Mouse (Mus musculus) MEL (cell line): ENCODE measurements around the gene Wnt1. TPM values are rescaled to one million over a fixed set of nuclear protein-coding genes. Genes with fewer than 3 reads are reported as not detected.

ENCODE experiments used
- DNase-seq: peaks from one replicate; pipeline ENCODE4 v3.0.0; 2011; ENCODE audit warnings: low read depth, low spot score
- H3K27ac ChIP-seq: 2 replicates; pipeline ENCODE4 v1.5.1; 2012; ENCODE audit warnings: low read depth, mild to moderate bottlenecking, control low read depth, low read length, moderate library complexity; ENCODE audit not compliant: control insufficient read depth
- H3K27me3 ChIP-seq, 2 experiments: fragments of 150-350 bp in 1 of 2; sonication (generic) in 1 of 2; 2 replicates each; pipeline ENCODE4 v1.6.1; 2012; ENCODE audit warnings: low read length in 2 of 2, mild to moderate bottlenecking in 2 of 2, improper control_type of control experiment in 1 of 2, moderate library complexity in 1 of 2; ENCODE audit not compliant: insufficient read depth in 2 of 2, control insufficient read depth in 1 of 2
- H3K36me3 ChIP-seq, 2 experiments: 2 replicates each; pipeline ENCODE4 v1.6.1; 2012 to 2014; ENCODE audit warnings: low read length in 2 of 2, improper control_type of control experiment in 1 of 2, inconsistent platforms in 1 of 2, mild to moderate bottlenecking in 1 of 2; ENCODE audit not compliant: insufficient read depth in 2 of 2, control insufficient read depth in 1 of 2
- H3K4me1 ChIP-seq, 2 experiments: fragments of 150-350 bp in 1 of 2; sonication (generic) in 1 of 2; 2 replicates each; pipeline ENCODE4 v1.6.1; 2012; ENCODE audit warnings: low read length in 2 of 2, improper control_type of control experiment in 1 of 2, mild to moderate bottlenecking in 1 of 2; ENCODE audit not compliant: insufficient read depth in 2 of 2, control insufficient read depth in 1 of 2
- H3K4me3 ChIP-seq, 2 experiments: fragments of 150-350 bp in 1 of 2; sonication (generic) in 1 of 2; 2 replicates each; pipeline ENCODE4 v1.5.1; 2012; ENCODE audit warnings: low read depth in 2 of 2, low read length in 2 of 2, mild to moderate bottlenecking in 2 of 2, moderate library complexity in 2 of 2, control low read depth in 1 of 2, improper control_type of control experiment in 1 of 2; ENCODE audit not compliant: control insufficient read depth in 1 of 2, insufficient read depth in 1 of 2
- H3K79me2 ChIP-seq: 2 replicates; pipeline ENCODE4 v1.6.1; 2012; ENCODE audit warnings: mild to moderate bottlenecking, low read length, moderate library complexity; ENCODE audit not compliant: control insufficient read depth, poor library complexity, insufficient read depth
- H3K9ac ChIP-seq: 2 replicates; pipeline ENCODE4 v1.6.1; 2012; ENCODE audit warnings: low read depth, mild to moderate bottlenecking, control low read depth, low read length, moderate library complexity; ENCODE audit not compliant: control insufficient read depth, poor library complexity, severe bottlenecking
- H3K9me3 ChIP-seq: fragments of 150-350 bp; sonication (generic); replicated peaks from 2 replicates; pipeline ENCODE4 v1.6.1; 2012; ENCODE audit warnings: mild to moderate bottlenecking, low read length, improper control_type of control experiment, moderate library complexity; ENCODE audit not compliant: insufficient read depth
- BHLHE40 ChIP-seq: IDR thresholded peaks from 2 replicates; pipeline ENCODE4 v1.6.1; 2012; ENCODE audit warnings: low read depth, mild to moderate bottlenecking, inconsistent platforms, low read length, improper control_type of control experiment, borderline replicate concordance
- CTCF ChIP-seq, 3 experiments: IDR thresholded peaks in 2 of 3; conservative IDR thresholded peaks in 1 of 3; 2 replicates each; pipeline ENCODE4 v1.5.1; 2011 to 2012; ENCODE audit warnings: low read length in 3 of 3, low read depth in 2 of 3, mild to moderate bottlenecking in 2 of 3, improper control_type of control experiment in 1 of 3, inconsistent platforms in 1 of 3, mixed read lengths in 1 of 3, moderate library complexity in 1 of 3; ENCODE audit not compliant: control insufficient read depth in 1 of 3, insufficient read depth in 1 of 3, poor library complexity in 1 of 3, severe bottlenecking in 1 of 3
- E2F4 ChIP-seq: IDR thresholded peaks from 2 replicates; pipeline ENCODE4 v1.6.1; 2011; ENCODE audit warnings: low read depth, low read length, improper control_type of control experiment, borderline replicate concordance
- ELF1 ChIP-seq: IDR thresholded peaks from 2 replicates; pipeline ENCODE4 v1.6.1; 2014; ENCODE audit warnings: low read depth, mild to moderate bottlenecking, inconsistent platforms, low read length, improper control_type of control experiment, moderate library complexity
- EP300 ChIP-seq, 2 experiments: IDR thresholded peaks; 2 replicates each; pipeline ENCODE4 v1.6.1; 2011; ENCODE audit warnings: improper control_type of control experiment in 2 of 2, low read length in 2 of 2, low read depth in 1 of 2, mild to moderate bottlenecking in 1 of 2
- ETS1 ChIP-seq: IDR thresholded peaks from 2 replicates; pipeline ENCODE4 v1.6.1; 2012; ENCODE audit warnings: low read depth, mild to moderate bottlenecking, inconsistent platforms, low read length, improper control_type of control experiment, moderate library complexity
- GABPA ChIP-seq: IDR thresholded peaks from 2 replicates; pipeline ENCODE4 v1.6.1; 2012; ENCODE audit warnings: low read depth, mild to moderate bottlenecking, inconsistent platforms, low read length, improper control_type of control experiment, moderate library complexity
- GATA1 ChIP-seq: IDR thresholded peaks from 2 replicates; pipeline ENCODE4 v1.6.1; 2011; ENCODE audit warnings: low read depth, low read length, improper control_type of control experiment
- HCFC1 ChIP-seq: IDR thresholded peaks from 2 replicates; pipeline ENCODE4 v1.6.1; 2012; ENCODE audit warnings: low read depth, mild to moderate bottlenecking, inconsistent platforms, low read length, improper control_type of control experiment, moderate library complexity
- JUND ChIP-seq: IDR thresholded peaks from 2 replicates; pipeline ENCODE4 v1.6.1; 2011; ENCODE audit warnings: low read depth, mild to moderate bottlenecking, improper control_type of control experiment, low read length
- MAFK ChIP-seq: IDR thresholded peaks from 2 replicates; pipeline ENCODE4 v1.6.1; 2011; ENCODE audit warnings: low read depth, mild to moderate bottlenecking, low read length, improper control_type of control experiment, borderline replicate concordance
- MAX ChIP-seq: IDR thresholded peaks from 2 replicates; pipeline ENCODE4 v1.6.1; 2011; ENCODE audit warnings: low read length, improper control_type of control experiment
- MAZ ChIP-seq: IDR thresholded peaks from 2 replicates; pipeline ENCODE4 v1.6.1; 2012; ENCODE audit warnings: low read depth, mild to moderate bottlenecking, inconsistent platforms, low read length, improper control_type of control experiment
- MXI1 ChIP-seq: IDR thresholded peaks from 2 replicates; pipeline ENCODE4 v1.6.1; 2011; ENCODE audit warnings: mild to moderate bottlenecking, low read depth, low read length, improper control_type of control experiment
- MYB ChIP-seq: IDR thresholded peaks from 2 replicates; pipeline ENCODE4 v1.6.1; 2011; ENCODE audit warnings: mild to moderate bottlenecking, low read depth, low read length, improper control_type of control experiment
- MYC ChIP-seq: IDR thresholded peaks from 2 replicates; pipeline ENCODE4 v1.6.1; 2011; ENCODE audit warnings: low read depth, mild to moderate bottlenecking, low read length, improper control_type of control experiment, moderate library complexity
- NRF1 ChIP-seq: IDR thresholded peaks from 2 replicates; pipeline ENCODE4 v1.6.1; 2014; ENCODE audit warnings: low read depth, mild to moderate bottlenecking, inconsistent platforms, low read length, improper control_type of control experiment, moderate library complexity; ENCODE audit not compliant: poor library complexity, insufficient read depth, severe bottlenecking
- POLR2AphosphoS2 ChIP-seq: IDR thresholded peaks from 2 replicates; pipeline ENCODE4 v1.6.1; 2011; ENCODE audit warnings: low read length, improper control_type of control experiment
- POLR2AphosphoS5 ChIP-seq: IDR thresholded peaks from 2 replicates; pipeline ENCODE4 v1.6.1; 2012; ENCODE audit warnings: low read depth, borderline replicate concordance, mild to moderate bottlenecking, inconsistent platforms, low read length, moderate library complexity, mixed read lengths
- RAD21 ChIP-seq: IDR thresholded peaks from 2 replicates; pipeline ENCODE4 v1.6.1; 2011; ENCODE audit warnings: mild to moderate bottlenecking, low read depth, low read length, improper control_type of control experiment
- RCOR1 ChIP-seq: IDR thresholded peaks from 2 replicates; pipeline ENCODE4 v1.6.1; 2012; ENCODE audit warnings: low read depth, mild to moderate bottlenecking, inconsistent platforms, low read length, improper control_type of control experiment
- SIN3A ChIP-seq: IDR thresholded peaks from 2 replicates; pipeline ENCODE4 v1.6.1; 2012; ENCODE audit warnings: low read length, improper control_type of control experiment, inconsistent platforms
- SMC3 ChIP-seq: IDR thresholded peaks from 2 replicates; pipeline ENCODE4 v1.6.1; 2011; ENCODE audit warnings: low read depth, low read length, improper control_type of control experiment
- TAL1 ChIP-seq: IDR thresholded peaks from 2 replicates; pipeline ENCODE4 v1.6.1; 2012; ENCODE audit warnings: mild to moderate bottlenecking, inconsistent platforms, low read length, moderate library complexity, mixed read lengths
- TCF12 ChIP-seq: IDR thresholded peaks from 2 replicates; pipeline ENCODE4 v1.6.1; 2014; ENCODE audit warnings: low read depth, mild to moderate bottlenecking, inconsistent platforms, low read length, improper control_type of control experiment, moderate library complexity
- UBTF ChIP-seq: IDR thresholded peaks from 2 replicates; pipeline ENCODE4 v1.6.1; 2012; ENCODE audit warnings: low read depth, mild to moderate bottlenecking, inconsistent platforms, low read length, improper control_type of control experiment, moderate library complexity, borderline replicate concordance; ENCODE audit not compliant: insufficient read depth
- USF1 ChIP-seq: IDR thresholded peaks from 2 replicates; pipeline ENCODE4 v1.6.1; 2014; ENCODE audit warnings: low read depth, mild to moderate bottlenecking, inconsistent platforms, low read length, improper control_type of control experiment, moderate library complexity
- ZC3H11A ChIP-seq: IDR thresholded peaks from 2 replicates; pipeline ENCODE4 v1.6.1; 2012; ENCODE audit warnings: low read depth, mild to moderate bottlenecking, inconsistent platforms, low read length, improper control_type of control experiment
- ZKSCAN1 ChIP-seq: IDR thresholded peaks from 2 replicates; pipeline ENCODE4 v1.6.1; 2012; ENCODE audit warnings: low read depth, mild to moderate bottlenecking, inconsistent platforms, low read length, improper control_type of control experiment, moderate library complexity
- ZNF384 ChIP-seq: IDR thresholded peaks from 2 replicates; pipeline ENCODE4 v1.6.1; 2012; ENCODE audit warnings: low read depth, mild to moderate bottlenecking, inconsistent platforms, low read length, improper control_type of control experiment
- polyA plus RNA-seq, 2 experiments: library from polyadenylated mRNA; stranded (reverse) in 1 of 2; unstranded in 1 of 2; fragments of >175 nt in 1 of 2; fragments of >200 nt in 1 of 2; gene quantifications; 2 replicates each; pipeline versions ENCODE4 v1.2.1 to v1.2.4; 2012; ENCODE audit warnings: low replicate concordance in 2 of 2, low read depth in 1 of 2; ENCODE audit not compliant: insufficient read length in 2 of 2, insufficient read depth in 1 of 2, missing spikeins in 1 of 2
- total RNA-seq: library from RNA; depleted of rRNA; stranded (reverse); fragments of 300-350 nt; gene quantifications from 2 replicates; pipeline ENCODE4 v1.2.3, GENCODE M21; 2012

Gene Wnt1
- total and polyA plus RNA-seq, 3 experiments: not detected

- H3K4me3 ChIP-seq: no peak overlapping the region
- TF ChIP-seq JUND: no peak
- TF ChIP-seq MYB: no peak
- TF ChIP-seq MAZ: 0 out of 2 replicates have a peak, but pooled peaks have one; percentile 21
- TF ChIP-seq TAL1: peak; percentile 50; the same call in 1 of the 2 replicates
- no peak for TF ChIP-seq POLR2AphosphoS2
- TF ChIP-seq USF1: no peak
- no peak for TF ChIP-seq UBTF
- no peak for TF ChIP-seq SMC3
- peak; percentile 63; the same call in 1 of the 2 replicates for TF ChIP-seq ETS1
- TF ChIP-seq MAFK: no peak
- TF ChIP-seq SIN3A: 0 out of 2 replicates have a peak, but pooled peaks have one; percentile 46
- TF ChIP-seq GATA1: peak; percentile 15; the same call in 1 of the 2 replicates
- no peak for TF ChIP-seq MAX
- H3K9me3 ChIP-seq: no peaks in the 10 kb centered on the region
- H3K4me1 ChIP-seq: peaks cover 2 to 12% of the 10 kb centered on the region in 2 experiments; a peak in 2 of 4 replicates
- H3K27me3 ChIP-seq: no peaks in the 10 kb centered on the region
- H3K79me2 ChIP-seq: peaks cover 21% of the 10 kb centered on the region
- H3K27ac ChIP-seq: no peak overlapping the region
- DNase-seq: no peak
- H3K9ac ChIP-seq: no peak overlapping the region
- H3K36me3 ChIP-seq: peaks cover 0 to 8% of the 10 kb centered on the region in 2 experiments; a peak in 2 of 4 replicates
Observed at GRCm38 (mm10) chr15:98802926-98803325, 13.3 kb downstream of the Wnt1 start.

GRCm38 (mm10) chr15:98804054-98804453 is 14.4 kb downstream of the Wnt1 start:
- peak; percentile 91 for DNase-seq
- no peaks in the 10 kb centered on the region for H3K9me3 ChIP-seq
- H3K4me1 ChIP-seq: peaks cover 2 to 12% of the 10 kb centered on the region in 2 experiments; a peak in 2 of 4 replicates
- H3K79me2 ChIP-seq: peaks cover 28% of the 10 kb centered on the region
- H3K27ac ChIP-seq: no peak overlapping the region
- H3K4me3 ChIP-seq: peak overlapping the region in 1 of 2 experiments; percentile 38; a peak in 2 of 4 replicates
- H3K9ac ChIP-seq: peak overlapping the region; percentile 67
- H3K36me3 ChIP-seq: peaks cover 0 to 8% of the 10 kb centered on the region in 2 experiments; a peak in 2 of 4 replicates
- H3K27me3 ChIP-seq: no peaks in the 10 kb centered on the region
- TF ChIP-seq EP300 (IDR thresholded peaks at IDR 0.05; ENCODE audit: low read depth in 1 of 2, low read length in 2 of 2): no peak
- TF ChIP-seq ETS1: 0 out of 2 replicates have a peak, but pooled peaks have one; percentile 33
- no peak for TF ChIP-seq GABPA
- TF ChIP-seq MAZ: peak; percentile 76; the same call in 1 of the 2 replicates
- 0 out of 2 replicates have a peak, but pooled peaks have one; percentile 33 for TF ChIP-seq MYC
- TF ChIP-seq MXI1: peak; percentile 74
- peak; percentile 43; the same call in 1 of the 2 replicates for TF ChIP-seq TCF12
- peak; percentile 77 for TF ChIP-seq MAX
- no peak for TF ChIP-seq POLR2AphosphoS5
- no peak for TF ChIP-seq E2F4
- peak; percentile 89 to 95 (median 94) for TF ChIP-seq CTCF (IDR thresholded peaks at IDR 0.05 in 2 of 3, conservative IDR thresholded peaks at IDR 0.05 in 1 of 3; ENCODE audit: control insufficient read depth in 1 of 3, insufficient read depth in 1 of 3, low read depth in 2 of 3, low read length in 3 of 3, poor library complexity in 1 of 3, severe bottlenecking in 1 of 3)
- TF ChIP-seq ELF1: peak; percentile 62
- no peak for TF ChIP-seq UBTF
- no peak for TF ChIP-seq RCOR1
- peak; percentile 59; the same call in 1 of the 2 replicates for TF ChIP-seq ZNF384
- TF ChIP-seq ZKSCAN1: no peak
- peak; percentile 83 for TF ChIP-seq SMC3
- peak; percentile 90 for TF ChIP-seq RAD21
- TF ChIP-seq NRF1: peak; percentile 40; the same call in 1 of the 2 replicates
- TF ChIP-seq ZC3H11A: peak; percentile 74
- no peak for TF ChIP-seq BHLHE40
- TF ChIP-seq HCFC1: peak; percentile 64
